Mouse (Mus musculus) gastrocnemius, adult 2 months (tissue): ENCODE measurements around the gene Farp1. TPM values are rescaled to one million over a fixed set of nuclear protein-coding genes. Genes with fewer than 3 reads are reported as not detected.
"Not testable (repeated sequence)": the region's sequence is repeated elsewhere in the genome, so short reads cannot be mapped to it uniquely, and the experiment has no call there.

ENCODE experiments used
- DNase-seq: peaks from one replicate; pipeline ENCODE4 v3.0.0; 2022
- H3K27ac ChIP-seq: fragments of 200-600 bp; 2 replicates; pipeline ENCODE4 v1.8.1; 2022; ENCODE audit warnings: mild to moderate bottlenecking
- H3K4me3 ChIP-seq: fragments of 200-600 bp; 2 replicates; pipeline ENCODE4 v1.8.1; 2022; ENCODE audit warnings: mild to moderate bottlenecking, moderate library complexity
- CTCF ChIP-seq: fragments of 200-600 bp; IDR thresholded peaks from 2 replicates; pipeline ENCODE4 v1.8.1; 2022; ENCODE audit warnings: antibody characterized with exemption, mild to moderate bottlenecking, moderate library complexity
- intact Hi-C: fragments of 180-260 bp; cut with DNase I; formaldehyde crosslinking; loops from one replicate; pipeline ENCODE4 v1.15.1; 2025
- total RNA-seq, 2 experiments: library from RNA; stranded (reverse); gene quantifications; 2 replicates each; pipeline ENCODE4 v1.2.3; 2021

Gene Farp1
- total RNA-seq, 2 experiments from 2014 or later = 5.7 to 6.2 TPM

GRCm38 (mm10) chr14:121116696-121117095 is 81.7 kb downstream of the Farp1 start:
- TF ChIP-seq CTCF = no peak
- Histone ChIP-seq H3K27ac (no peak overlapping the region), H3K4me3 (no peak overlapping the region)
- intact Hi-C loops = no loop called here
- no peak for DNase-seq

- intact Hi-C loops = no loop called here
- no peak for TF ChIP-seq CTCF
- Histone ChIP-seq H3K27ac (no peak overlapping the region), H3K4me3 (no peak overlapping the region)
- no peak for DNase-seq
Observed at GRCm38 (mm10) chr14:121118860-121119259, 83.9 kb downstream of the Farp1 start.

- Histone ChIP-seq H3K4me3 (no peak overlapping the region), H3K27ac (no peak overlapping the region)
- intact Hi-C loops = no loop called here
- no peak for TF ChIP-seq CTCF
- DNase-seq = no peak
Observed at GRCm38 (mm10) chr14:121121664-121122063, 86.7 kb downstream of the Farp1 start.

- TF ChIP-seq CTCF = no peak
- intact Hi-C loops = no loop called here
- no peak overlapping the region for H3K27ac ChIP-seq
- DNase-seq = no peak
- no peak overlapping the region for H3K4me3 ChIP-seq
Observed at GRCm38 (mm10) chr14:121122852-121123251, 87.9 kb downstream of the Farp1 start.

DNA sequence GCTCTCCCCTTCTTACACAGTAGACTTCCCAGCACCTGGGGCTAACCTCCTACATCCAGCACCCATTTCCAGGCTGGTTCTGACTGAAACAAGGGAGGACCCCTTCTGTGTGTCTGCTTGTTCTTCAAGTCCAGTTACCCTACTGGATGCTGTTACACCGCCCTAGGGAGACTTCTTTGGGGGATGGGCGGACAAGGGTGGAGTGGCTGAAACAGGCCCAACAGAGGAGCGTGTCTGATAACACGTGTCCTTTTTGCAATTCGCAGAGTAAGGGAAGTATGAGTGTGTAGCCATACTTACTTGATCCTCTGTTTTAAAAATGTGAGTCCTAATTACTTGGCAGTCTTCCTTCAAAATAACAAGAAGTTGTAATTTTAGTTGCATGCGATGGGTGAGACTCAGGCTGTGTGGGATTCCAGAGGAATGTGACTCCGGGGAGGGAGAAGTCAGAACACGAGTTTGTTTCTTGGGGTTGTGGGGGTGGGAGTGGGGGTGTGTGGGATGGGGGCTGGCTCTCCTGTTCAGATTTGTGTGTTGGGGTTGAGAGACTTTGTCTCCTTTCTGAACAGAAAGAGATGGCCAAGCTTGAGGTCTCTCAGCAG is 89.5 kb downstream of the Farp1 start:
- no peak overlapping the region for H3K4me3 ChIP-seq
- no peak overlapping the region for H3K27ac ChIP-seq
- TF ChIP-seq CTCF = no peak
- intact Hi-C loops = no loop called here
- no peak for DNase-seq

DNA sequence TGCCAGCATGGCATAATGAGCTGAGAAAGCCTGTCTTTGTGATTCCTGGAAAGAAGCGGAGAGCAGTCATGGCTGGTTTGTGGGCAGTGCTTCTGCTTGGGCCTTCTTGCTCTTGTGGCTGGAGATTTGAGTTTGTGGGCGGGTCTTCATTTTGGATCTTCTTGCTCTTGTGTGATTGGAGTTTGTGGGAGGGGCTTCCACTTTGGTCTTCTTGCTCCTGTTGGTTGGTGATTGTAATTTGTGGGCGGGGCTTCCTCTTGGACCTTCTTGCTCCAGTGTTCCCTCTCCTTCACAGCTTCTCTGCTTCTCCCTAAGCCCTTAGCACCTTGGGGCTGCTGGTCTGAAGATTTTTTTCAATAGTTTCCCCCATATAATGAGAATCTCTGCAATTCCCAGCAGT is 90.7 kb downstream of the Farp1 start:
- DNase-seq = no peak
- intact Hi-C loops = no loop called here
- TF ChIP-seq CTCF = no peak
- no peak overlapping the region for H3K4me3 ChIP-seq
- H3K27ac ChIP-seq = no peak overlapping the region

DNA sequence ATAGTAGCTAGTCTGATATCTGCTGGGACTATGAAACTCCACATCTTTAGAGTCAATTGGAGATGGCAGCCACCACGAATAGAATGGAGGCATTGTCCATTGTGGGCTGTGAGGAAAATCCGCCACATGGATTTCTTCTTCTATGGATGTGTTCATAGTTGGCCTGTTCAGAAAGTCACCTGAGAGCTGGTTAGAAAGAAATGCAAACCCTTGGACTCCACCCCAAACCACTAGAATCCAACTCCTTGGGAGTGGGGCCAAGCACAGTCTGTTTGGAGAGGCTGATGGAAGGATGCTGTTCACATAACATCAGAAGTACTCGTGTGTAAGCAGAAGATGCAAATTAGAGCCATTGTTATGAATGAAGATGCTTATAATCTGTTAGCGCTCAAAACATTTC is 91.3 kb downstream of the Farp1 start:
- Histone ChIP-seq H3K4me3 (no peak overlapping the region), H3K27ac (no peak overlapping the region)
- no peak for TF ChIP-seq CTCF
- DNase-seq = no peak
- intact Hi-C loops = no loop called here

GRCm38 (mm10) chr14:121128858-121129800 is 94.1 kb downstream of the Farp1 start:
- no peak overlapping the region for H3K4me3 ChIP-seq
- TF ChIP-seq CTCF = no peak
- H3K27ac ChIP-seq = no peak overlapping the region
- no peak for DNase-seq
- intact Hi-C loops = no loop called here

GRCm38 (mm10) chr14:121130351-121130750 is 95.4 kb downstream of the Farp1 start:
- DNase-seq, intact Hi-C loops, H3K27ac ChIP-seq, H3K4me3 ChIP-seq: not testable (repeated sequence)

GRCm38 (mm10) chr14:121134414-121134813 is 99.4 kb downstream of the Farp1 start:
- DNase-seq = no peak
- no peak for TF ChIP-seq CTCF
- H3K27ac ChIP-seq = no peak overlapping the region
- intact Hi-C loops = no loop called here
- no peak overlapping the region for H3K4me3 ChIP-seq

GRCm38 (mm10) chr14:121143831-121144455 is 108.9 kb downstream of the Farp1 start:
- DNase-seq = peak; percentile 45
- Histone ChIP-seq H3K27ac (0 out of 2 replicates have a peak overlapping the region, but pooled peaks have one; percentile 13), H3K4me3 (no peak overlapping the region)
- intact Hi-C loops = no loop called here
- no peak for TF ChIP-seq CTCF

DNA sequence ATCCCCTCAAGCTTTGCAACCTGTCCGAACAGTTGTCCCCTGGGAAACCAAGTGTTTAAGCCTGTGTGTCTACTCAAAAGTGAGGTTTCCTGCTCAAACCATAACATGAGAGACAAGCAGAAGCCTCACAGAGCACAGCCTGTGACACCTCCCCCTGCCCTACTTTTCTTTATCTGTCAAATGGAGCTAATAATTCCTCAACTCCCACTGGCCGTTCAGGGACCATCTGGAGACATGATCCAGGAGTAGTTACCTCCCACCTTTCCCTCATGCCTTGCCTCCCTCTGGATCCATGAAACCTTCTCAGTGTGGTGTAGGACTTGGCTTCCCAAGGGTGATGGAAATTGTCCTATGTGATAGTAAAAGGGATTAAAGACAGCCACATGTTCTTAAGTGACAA is 109.5 kb downstream of the Farp1 start:
- intact Hi-C loops = no loop called here
- no peak overlapping the region for H3K27ac ChIP-seq
- TF ChIP-seq CTCF = no peak
- DNase-seq = no peak
- no peak overlapping the region for H3K4me3 ChIP-seq

GRCm38 (mm10) chr14:121145291-121145690 is 110.3 kb downstream of the Farp1 start:
- intact Hi-C loops = loop anchor here (5.0 kb wide), 1 partner anchor 72 kb away; no protein-coding TSS in a partner anchor
- TF ChIP-seq CTCF = no peak

More at GRCm38 (mm10) chr14:121145291-121145690, 110.3 kb downstream of the Farp1 start:
- Histone ChIP-seq H3K4me3 (no peak overlapping the region), H3K27ac (no peak overlapping the region)
- no peak for DNase-seq
